8 mouse cellular contexts compared by ENCODE assay signal in genomic region chr8:84984294-84985048, GRCm38 (mm10). TPM values are rescaled to one million over a fixed set of nuclear protein-coding genes. Genes with fewer than 3 reads are reported as not detected.
DNase-seq lines count a peak whose midpoint lies in the region; ATAC-seq and TF ChIP-seq lines count a peak whose summit lies in the region.

No protein-coding gene starts in this region.

- peak; percentile 28 for DNase-seq in thymus, adult 2 months
- no peak for DNase-seq in thymus, postnatal 10 days (ENCODE audit: low spot score in 2 of 2)
- peak; percentile 82 for DNase-seq in kidney, adult 11 months
- peak; percentile 87 to 90 for DNase-seq in lung, adult 18-20 months
- DNase-seq in T-cell, adult 2 months (ENCODE audit: low spot score): no peak
- no peak for DNase-seq in left cerebral cortex, postnatal 14 days (ENCODE audit: low spot score in 2 of 2)

- no peaks in the 10 kb centered on the region for H3K36me3 ChIP-seq in thymus, adult 2 months (ENCODE audit: control insufficient read depth, insufficient read depth, low read length)
- H3K36me3 ChIP-seq in forebrain, embryonic 12.5 days (replicated peaks): no peaks in the 10 kb centered on the region

- ATAC-seq in forebrain, embryonic 12.5 days (ENCODE audit: low FRiP score): no peak

- H3K9ac ChIP-seq in forebrain, embryonic 12.5 days: peak overlapping the region; percentile 63; the same call in 1 of the 2 replicates

- TF ChIP-seq POLR2A in thymus, adult 2 months (IDR thresholded peaks at IDR 0.05; ENCODE audit: control insufficient read depth, extremely low read depth, insufficient read depth, low read length, poor library complexity): no peak
- TF ChIP-seq POLR2A in olfactory bulb, adult 2 months (IDR thresholded peaks at IDR 0.05; ENCODE audit: insufficient read depth, low read depth, low read length): no peak

- peak overlapping the region; percentile 22; the same call in 1 of the 2 replicates for H3K27ac ChIP-seq in thymus, adult 2 months (ENCODE audit: control insufficient read depth, insufficient read depth, low read length)
- 0 out of 2 replicates have a peak overlapping the region, but pooled peaks have one; percentile 36 for H3K27ac ChIP-seq in forebrain, embryonic 12.5 days
- H3K27ac ChIP-seq in olfactory bulb, adult 2 months (ENCODE audit: insufficient read depth, low read depth, low read length): no peak overlapping the region

- no peak for TF ChIP-seq CTCF in thymus, adult 2 months (IDR thresholded peaks at IDR 0.05; ENCODE audit: borderline replicate concordance, control insufficient read depth, extremely low read depth, insufficient read depth, low read length, poor library complexity)
- TF ChIP-seq CTCF in olfactory bulb, adult 2 months (IDR thresholded peaks at IDR 0.05; ENCODE audit: insufficient read depth, low read depth, low read length): no peak

- H3K4me1 ChIP-seq in thymus, adult 2 months (replicated peaks; ENCODE audit: control insufficient read depth, insufficient read depth, low read length): peaks cover 46% of the 10 kb centered on the region
- H3K4me1 ChIP-seq in forebrain, embryonic 12.5 days: peaks cover 47% of the 10 kb centered on the region
- peaks cover 32% of the 10 kb centered on the region for H3K4me1 ChIP-seq in olfactory bulb, adult 2 months (ENCODE audit: control insufficient read depth, insufficient read depth, low read length)

- H3K4me3 ChIP-seq in thymus, adult 2 months (ENCODE audit: control insufficient read depth, insufficient read depth, low read length): no peak overlapping the region
- H3K4me3 ChIP-seq in forebrain, embryonic 12.5 days (replicated peaks): peak overlapping the region; percentile 53; the same call in 1 of the 2 replicates
- 0 out of 2 replicates have a peak overlapping the region, but pooled peaks have one; percentile 77 for H3K4me3 ChIP-seq in olfactory bulb, adult 2 months (ENCODE audit: insufficient read depth, low read depth, low read length)

- H3K27me3 ChIP-seq in thymus, adult 2 months (ENCODE audit: control insufficient read depth, insufficient read depth, low read length): no peaks in the 10 kb centered on the region
- H3K27me3 ChIP-seq in forebrain, embryonic 12.5 days: peaks cover 90% of the 10 kb centered on the region

- no peaks in the 10 kb centered on the region for H3K9me3 ChIP-seq in forebrain, embryonic 12.5 days

- intact Hi-C loops in left cerebral cortex, postnatal 14 days (cut with DNase I): no loop called here

- 62% methylated on average over 16 of the region's 16 CpGs for WGBS in thymus, adult 2 months
- WGBS in forebrain, embryonic 12.5 days: 23% methylated on average over 16 of the region's 16 CpGs
- WGBS in olfactory bulb, adult 2 months: 19% methylated on average over 15 of the region's 16 CpGs

- H3K4me2 ChIP-seq in forebrain, embryonic 12.5 days: peak overlapping the region; percentile 98

RNA-seq across cellular contexts. Expression of gene Hook2, which starts 5.9 kb away (rescaled TPM):
- polyA plus RNA-seq in thymus, adult 2 months (2012; rRNA removed): 7.2 and 7.4 TPM in 2 replicates
- polyA plus RNA-seq in forebrain, embryonic 12.5 days (2016; fragmentation: Nextera tagmentation; extraction: Ambion mirVana): 16.1 and 18.2 TPM in 2 replicates
- polyA plus RNA-seq in olfactory bulb, adult 2 months (2012; ENCODE audit: insufficient read depth, insufficient read length, low replicate concordance, missing spikeins): not detected in 2 replicates
- total RNA-seq in left cerebral cortex, postnatal 14 days (2021): 1 to 10 TPM; 7.5 to 8.1 TPM

RNA-seq across cellular contexts. Expression of gene Junb, which starts 6.0 kb away (rescaled TPM):
- polyA plus RNA-seq in thymus, adult 2 months (2012; rRNA removed): 125 and 128 TPM in 2 replicates
- polyA plus RNA-seq in forebrain, embryonic 12.5 days (2016; fragmentation: Nextera tagmentation; extraction: Ambion mirVana): 4.8 and 4.9 TPM in 2 replicates
- polyA plus RNA-seq in olfactory bulb, adult 2 months (2012; ENCODE audit: insufficient read depth, insufficient read length, low replicate concordance, missing spikeins): not detected in 2 replicates
- total RNA-seq in left cerebral cortex, postnatal 14 days (2021): 10 to 100 TPM; 51.5 to 65.4 TPM

RNA-seq across cellular contexts. Expression of gene Rnaseh2a, which starts 14.9 kb away (rescaled TPM):
- polyA plus RNA-seq in thymus, adult 2 months (2012; rRNA removed): 69.4 and 76.1 TPM in 2 replicates
- 117 and 124 TPM in 2 replicates for polyA plus RNA-seq in forebrain, embryonic 12.5 days (2016; fragmentation: Nextera tagmentation; extraction: Ambion mirVana)
- polyA plus RNA-seq in olfactory bulb, adult 2 months (2012; ENCODE audit: insufficient read depth, insufficient read length, low replicate concordance, missing spikeins): not detected in 2 replicates
- 10 to 100 TPM; 38.1 to 52.0 TPM for total RNA-seq in left cerebral cortex, postnatal 14 days (2021)

RNA-seq across cellular contexts. Expression of gene Prdx2, which starts 15.1 kb away (rescaled TPM):
- polyA plus RNA-seq in thymus, adult 2 months (2012; rRNA removed): 162 and 183 TPM in 2 replicates
- polyA plus RNA-seq in forebrain, embryonic 12.5 days (2016; fragmentation: Nextera tagmentation; extraction: Ambion mirVana): 1,271 and 1,280 TPM in 2 replicates
- not detected in 2 replicates for polyA plus RNA-seq in olfactory bulb, adult 2 months (2012; ENCODE audit: insufficient read depth, insufficient read length, low replicate concordance, missing spikeins)
- 100 to 1,000 TPM; 402 to 429 TPM for total RNA-seq in left cerebral cortex, postnatal 14 days (2021)

RNA-seq across cellular contexts. Expression of gene Gm49661, which starts 15.2 kb away (rescaled TPM):
- polyA plus RNA-seq in thymus, adult 2 months (2012; rRNA removed): 4.3 TPM in 1 of 2 replicates, not detected in the other
- polyA plus RNA-seq in forebrain, embryonic 12.5 days (2016; fragmentation: Nextera tagmentation; extraction: Ambion mirVana): not detected in 2 replicates
- not detected in 2 replicates for polyA plus RNA-seq in olfactory bulb, adult 2 months (2012; ENCODE audit: insufficient read depth, insufficient read length, low replicate concordance, missing spikeins)
- total RNA-seq in left cerebral cortex, postnatal 14 days (2021): not detected

Comparison
In these comparisons a context has a peak if more than half of its experiments do, and no peak if none do; other contexts are left out.
1. DNase-seq: peak in thymus, adult 2 months (single experiment), kidney, adult 11 months (single experiment) and lung, adult 18-20 months (2 of 2); none in thymus, postnatal 10 days (0 of 2), T-cell, adult 2 months (single experiment) and left cerebral cortex, postnatal 14 days (0 of 2).
2. RNA of gene Junb, which starts 6.0 kb away (polyA plus RNA-seq): 125 to 128 TPM in thymus, adult 2 months; 4.8 to 4.9 TPM in forebrain, embryonic 12.5 days and not detected in olfactory bulb, adult 2 months; every median in the first group is over 10 times any median in the second.
3. RNA of gene Rnaseh2a, which starts 14.9 kb away (polyA plus RNA-seq): 117 to 124 TPM in forebrain, embryonic 12.5 days and 69.4 to 76.1 TPM in thymus, adult 2 months; not detected in olfactory bulb, adult 2 months; every median in the first group is over 10 times any median in the second.